Mouse (Mus musculus) thymus, postnatal 25 days (tissue): ENCODE data around the gene Urod.

Experiments
- DNase-seq: peaks from one replicate; pipeline ENCODE4 v3.0.0; 2022

Urod gene

DNA sequence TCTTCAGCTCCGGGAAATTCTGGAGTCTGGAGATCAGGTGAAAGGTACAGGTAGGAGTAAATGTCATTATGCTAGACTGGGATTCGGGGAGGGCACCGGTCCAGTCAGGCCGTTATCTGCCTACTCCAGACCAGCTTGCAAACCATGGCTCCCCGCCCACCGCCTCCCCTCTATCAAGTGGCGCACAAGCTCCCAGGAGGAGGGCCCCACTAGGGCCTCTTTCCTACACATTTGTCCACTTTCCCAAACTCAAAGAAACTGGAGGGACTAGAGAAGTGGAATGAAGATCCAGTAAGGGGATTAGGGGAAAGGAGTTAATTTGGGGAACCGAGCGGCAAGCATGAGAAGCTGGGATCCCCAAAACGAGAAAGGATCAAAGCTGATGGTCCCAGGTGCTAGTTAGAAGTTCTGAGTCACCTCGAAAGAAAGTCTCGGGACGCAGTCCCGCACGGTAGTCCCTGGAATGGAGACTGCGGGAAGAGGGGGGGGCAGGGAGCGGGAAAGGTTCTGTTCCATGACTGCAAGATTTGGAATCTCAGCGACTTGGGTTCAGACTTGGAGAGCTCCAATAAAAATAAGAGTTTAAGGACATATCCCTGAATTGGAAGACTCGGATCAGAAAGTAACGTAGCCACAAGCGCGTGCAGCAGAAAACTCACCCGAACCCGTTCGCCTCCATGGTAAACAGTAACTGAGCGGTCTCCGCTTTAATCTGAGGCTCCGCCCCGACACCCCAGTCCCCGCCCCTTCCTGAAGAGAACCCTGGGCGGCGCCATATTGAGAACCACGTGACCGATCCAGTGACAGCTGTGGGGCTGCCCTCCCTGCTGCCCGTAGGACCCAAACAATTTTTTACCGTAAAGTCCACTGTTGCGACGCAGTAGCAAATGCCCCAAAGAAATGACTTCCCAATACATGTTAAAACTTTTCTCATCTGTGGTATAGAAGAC is at the start of gene Urod:
Gene Urod (minus strand): TSS at position 742 of the 950 bp plus-strand sequence.
- DNase-seq, result peak; percentile 96

DNA sequence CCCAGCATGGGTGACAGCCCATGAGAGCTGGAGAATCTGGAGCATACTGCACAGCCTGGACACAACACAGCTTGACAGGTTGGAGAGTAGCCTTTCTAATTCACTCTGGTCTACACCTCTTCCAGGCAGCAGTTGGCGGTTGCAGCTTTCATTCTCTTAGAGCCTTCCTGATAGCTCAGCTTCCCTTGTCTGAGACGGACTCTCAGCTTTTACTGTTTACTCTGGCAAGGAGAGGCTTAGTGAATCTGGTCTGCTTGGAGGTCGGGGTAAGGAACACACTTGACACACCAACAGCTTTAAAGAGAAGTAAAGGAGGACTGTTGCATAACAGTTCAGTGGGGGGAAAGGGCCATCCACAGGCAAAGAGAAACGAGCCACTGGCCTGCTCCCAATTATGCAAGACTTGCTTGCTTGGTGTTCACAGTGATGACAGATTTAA is 47.1 kb upstream of the Urod start:
- DNase-seq, result no peak

DNA sequence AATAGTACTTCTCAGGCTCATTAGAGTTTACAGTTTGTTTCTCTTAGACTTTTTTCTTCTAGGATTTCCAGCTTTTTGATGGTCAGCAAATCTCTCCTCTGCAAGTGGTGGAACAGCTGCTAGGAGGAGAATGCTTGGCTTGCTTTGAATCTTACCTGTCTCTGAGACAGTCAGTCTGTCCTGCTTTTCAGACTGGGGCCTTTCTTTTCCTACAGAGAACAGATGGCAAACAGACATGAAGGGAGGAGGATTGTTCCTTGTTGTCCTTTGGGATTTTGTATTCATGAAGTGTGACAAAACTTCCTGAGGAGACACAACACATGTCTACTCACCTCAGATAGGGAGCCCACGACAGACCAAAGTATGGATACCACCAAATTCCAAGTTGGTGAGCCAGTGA is 46.6 kb upstream of the Urod start:
- no peak for DNase-seq

DNA sequence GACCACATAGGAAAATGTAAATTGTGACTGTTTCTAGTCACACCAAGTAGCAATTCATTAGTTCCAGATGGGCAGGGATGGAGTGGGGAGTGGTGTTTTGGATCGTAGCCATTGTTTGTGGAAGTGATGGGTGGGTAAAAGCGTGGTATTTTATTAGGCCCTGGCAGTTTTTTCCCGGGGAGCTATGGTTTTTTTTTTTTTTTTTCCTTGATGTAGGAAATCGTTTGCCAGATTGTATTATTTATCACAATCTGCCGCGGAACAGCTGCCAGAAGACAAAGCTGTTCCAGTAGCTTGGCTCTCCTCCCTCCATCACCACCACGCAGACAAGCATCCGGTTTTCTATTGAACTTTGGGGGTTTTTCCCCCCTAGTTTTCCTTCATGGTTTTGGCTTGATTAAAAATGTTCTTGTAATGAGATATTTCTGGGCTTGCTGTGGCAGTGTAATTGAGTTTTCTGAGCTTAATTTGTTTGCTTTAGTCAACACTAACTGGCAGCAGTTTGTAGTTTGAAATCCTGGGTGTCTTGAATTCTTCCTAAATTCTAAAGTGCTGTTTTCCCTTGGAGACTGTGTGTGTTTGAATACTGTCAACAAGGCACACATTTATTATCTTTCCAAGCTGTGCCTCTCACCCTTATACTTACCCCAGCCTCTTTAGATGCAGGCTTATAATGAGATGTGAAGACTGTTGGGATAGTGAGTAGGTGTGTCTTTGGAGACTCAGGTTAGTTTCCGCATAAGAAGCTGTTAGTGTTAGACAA is 45.9 kb upstream of the Urod start:
- DNase-seq, result no peak

DNA sequence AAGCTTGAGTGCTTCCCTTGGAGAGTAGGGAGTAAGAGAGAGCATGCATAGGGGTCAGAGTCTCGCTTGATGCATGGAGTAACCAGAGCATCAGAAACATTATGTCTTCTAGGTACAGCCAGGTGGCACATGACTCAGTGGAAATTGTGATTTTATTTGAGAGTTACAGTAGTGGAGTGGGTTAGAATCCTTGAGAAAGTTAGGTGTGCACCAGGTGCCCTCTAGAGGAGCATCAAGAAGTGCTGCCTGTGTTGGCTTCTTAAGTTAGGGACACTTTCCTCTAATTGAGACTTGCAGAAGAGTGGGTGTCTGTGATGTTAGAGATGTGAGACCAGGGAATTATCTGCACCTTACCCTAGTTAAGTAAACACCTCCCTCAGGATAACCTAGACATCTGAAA is 36.9 kb upstream of the Urod start:
- no peak for DNase-seq

DNA sequence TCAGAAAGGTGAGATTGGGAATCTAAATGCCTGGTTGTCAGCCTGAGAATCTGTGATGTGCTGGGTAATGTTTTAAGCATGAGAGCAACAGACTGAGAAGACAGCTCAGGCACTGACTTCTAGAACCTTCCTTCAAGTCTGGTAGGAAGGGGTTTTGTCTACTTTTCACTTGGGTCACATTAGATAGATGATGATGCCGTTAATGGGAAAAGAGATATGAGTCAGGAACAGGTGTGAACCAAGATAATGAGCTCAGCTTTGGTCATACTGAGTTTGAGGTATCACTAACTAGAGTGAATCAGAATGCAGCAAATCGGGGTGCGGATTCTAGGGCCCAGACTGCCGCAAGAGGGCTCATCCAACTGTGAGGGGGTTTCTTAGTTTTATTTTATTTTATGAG is 29.3 kb upstream of the Urod start:
- DNase-seq, result no peak

DNA sequence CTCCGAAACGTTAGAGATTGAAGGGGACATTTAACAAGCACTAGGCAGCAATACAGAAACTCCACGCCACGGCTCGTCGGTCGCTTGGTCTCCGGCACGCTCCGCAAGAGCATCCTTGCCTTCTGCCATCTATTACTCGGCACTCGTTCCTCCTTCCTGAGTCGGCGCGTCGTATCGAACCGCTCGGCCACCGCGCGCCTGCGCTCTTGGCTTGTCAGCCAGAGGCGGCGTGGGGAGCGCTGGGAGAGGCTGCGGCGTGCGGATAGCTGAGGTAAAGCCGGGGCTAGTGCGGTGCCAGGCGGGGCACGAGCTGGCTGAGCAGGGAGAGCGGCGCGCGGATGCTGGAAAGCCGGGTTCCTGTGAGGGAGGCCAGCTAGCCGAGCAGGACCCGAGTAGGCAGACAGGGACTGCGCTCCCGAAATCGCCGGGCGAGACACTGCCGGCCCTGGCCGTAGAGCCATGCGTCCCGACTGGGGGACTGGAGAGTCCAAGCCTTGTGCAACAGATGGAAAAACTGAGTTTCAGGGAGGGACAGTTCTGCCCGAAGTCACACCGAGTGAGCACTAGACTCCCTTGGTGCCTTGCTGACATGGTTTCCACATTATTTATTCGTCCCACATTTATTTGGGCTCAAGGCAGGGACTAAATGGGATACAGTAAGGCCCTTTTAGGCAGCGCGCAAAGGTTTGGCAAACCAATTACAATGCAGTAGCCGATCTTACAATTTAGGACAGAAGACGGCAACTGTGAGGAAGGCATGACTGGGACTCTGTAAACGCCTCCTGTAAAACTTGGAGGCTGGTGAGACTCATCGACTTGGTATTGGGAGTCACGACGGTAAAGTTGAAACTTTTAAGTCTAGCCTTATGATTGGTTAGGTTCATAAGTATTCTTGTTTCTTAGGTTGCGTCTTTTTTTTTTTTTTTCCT is 25.3 kb upstream of the Urod start, which contains the start of gene Eif2b3:
Gene Eif2b3 (plus strand): TSS at position 197 of the 929 bp plus-strand sequence.
- DNase-seq, result peak; percentile 91

DNA sequence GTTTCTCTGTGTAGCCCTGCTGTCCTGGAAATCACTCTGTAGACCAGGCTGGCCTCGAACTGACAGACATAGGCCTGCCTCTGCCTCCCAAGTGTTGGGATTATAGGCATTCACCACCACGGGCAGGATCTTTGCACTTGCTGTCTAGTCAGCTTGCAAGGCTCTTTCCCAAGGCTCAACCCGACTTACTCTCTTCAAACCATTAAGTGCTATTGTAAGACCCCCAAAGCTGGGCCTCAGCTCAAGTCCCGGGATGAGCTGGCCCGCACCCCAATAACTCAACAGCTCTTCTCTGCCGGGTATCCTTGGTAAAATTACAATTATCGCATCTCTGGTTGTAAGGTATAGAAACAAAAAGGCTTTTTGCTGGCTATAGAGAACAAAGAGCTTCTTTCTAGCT is 24.1 kb upstream of the Urod start:
- DNase-seq, result no peak

DNA sequence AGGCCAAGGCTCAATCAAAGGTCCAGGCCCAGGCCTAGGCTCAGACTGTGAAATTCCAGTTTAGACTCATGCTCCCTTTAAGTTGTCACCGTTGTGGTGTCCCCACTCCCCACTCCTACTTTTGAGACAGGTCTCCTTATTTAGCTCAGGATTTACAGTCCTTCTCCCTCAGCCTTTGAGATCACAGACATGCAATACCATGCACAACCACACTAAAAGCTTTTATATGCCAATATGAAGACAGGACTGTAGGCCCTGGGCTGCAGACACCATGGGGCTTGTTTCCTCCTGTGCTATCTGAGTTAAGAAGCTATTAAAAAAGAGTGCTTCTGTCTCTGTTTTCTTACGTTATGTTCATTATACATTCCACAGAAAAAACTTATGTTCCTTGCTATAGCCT is 23.5 kb upstream of the Urod start:
- no peak for DNase-seq

DNA sequence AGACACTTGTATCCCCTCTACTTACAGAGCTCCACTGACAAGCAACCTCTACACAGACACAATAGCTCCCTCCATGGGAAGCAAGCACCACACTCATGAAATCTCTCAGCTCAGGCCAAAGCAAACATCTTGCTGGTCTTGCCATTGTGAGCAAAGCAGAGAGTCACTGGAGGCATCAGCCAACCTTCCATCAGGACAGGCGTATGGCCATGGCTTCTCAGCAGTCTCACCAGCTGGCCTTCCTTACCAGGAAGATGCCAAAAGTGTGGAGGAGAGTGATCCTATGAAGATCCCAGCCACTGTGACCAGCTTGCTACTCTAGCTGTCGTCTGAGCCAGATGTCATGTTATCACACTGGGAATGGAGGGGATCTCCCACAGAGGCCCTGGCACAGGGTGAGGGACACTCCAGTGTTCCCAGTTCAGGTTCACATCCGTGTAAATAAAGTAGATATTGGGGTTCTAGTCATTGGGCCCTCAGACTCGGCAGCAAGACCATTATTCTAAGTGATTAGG is 20.7 kb upstream of the Urod start:
- DNase-seq, result no peak

DNA sequence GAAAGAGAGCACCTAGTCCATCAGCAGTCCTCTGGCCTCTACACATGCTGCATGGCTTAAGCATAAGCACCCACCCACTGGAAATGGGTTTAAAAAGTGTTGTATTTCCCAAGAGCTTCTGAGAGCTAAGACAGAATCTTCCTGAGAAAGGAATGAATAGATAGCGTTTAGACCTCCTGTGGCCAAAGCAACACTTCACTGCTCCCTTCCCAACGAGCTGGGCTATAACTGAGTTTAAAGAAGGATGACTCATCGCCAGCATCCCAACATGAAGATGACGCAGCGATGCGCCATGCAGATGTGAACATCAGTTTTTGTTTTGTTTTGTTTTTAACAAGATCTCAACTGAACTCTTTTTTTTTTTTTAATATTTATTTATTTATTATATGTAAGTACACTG is 19.4 kb upstream of the Urod start:
- DNase-seq, result no peak

DNA sequence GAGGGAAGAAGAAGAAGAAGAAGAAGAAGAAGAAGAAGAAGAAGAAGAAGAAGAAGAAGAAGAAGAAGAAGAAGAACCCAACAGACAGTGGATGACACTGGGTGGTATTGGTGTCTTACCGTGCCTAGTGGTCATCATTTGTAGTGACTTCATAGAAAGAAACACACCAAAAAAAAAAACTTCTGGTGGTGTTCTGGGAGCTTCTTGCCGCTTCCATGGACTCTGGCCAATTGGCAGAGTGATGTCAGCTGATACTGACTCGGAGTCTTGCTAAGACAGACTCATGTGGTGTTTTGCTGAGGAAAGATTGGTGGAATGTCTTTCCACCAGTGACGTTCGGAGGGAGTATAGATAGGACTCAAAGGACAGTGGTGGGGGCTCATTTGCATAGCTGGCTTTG is 16.0 kb upstream of the Urod start:
- DNase-seq, result no peak

DNA sequence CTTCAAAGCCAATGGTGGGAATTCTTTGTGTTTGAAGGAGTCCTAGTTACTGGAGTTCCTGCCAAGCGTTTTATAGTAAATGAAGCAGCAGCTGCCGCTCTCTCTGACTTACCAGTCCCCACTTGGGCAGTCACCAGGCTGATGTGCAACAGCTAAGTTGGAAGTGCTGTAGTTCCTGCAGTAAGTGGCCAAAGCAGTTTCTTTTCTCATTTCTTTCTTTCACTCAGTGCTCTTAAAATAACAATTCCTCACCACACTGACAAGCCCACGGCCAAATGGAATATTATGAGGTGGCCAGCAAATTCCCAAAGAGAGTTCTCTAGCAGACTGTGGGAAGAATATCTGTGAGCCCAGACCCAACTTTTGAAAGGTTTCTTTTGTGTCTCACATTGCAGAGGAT is 12.8 kb upstream of the Urod start:
- DNase-seq, result no peak

DNA sequence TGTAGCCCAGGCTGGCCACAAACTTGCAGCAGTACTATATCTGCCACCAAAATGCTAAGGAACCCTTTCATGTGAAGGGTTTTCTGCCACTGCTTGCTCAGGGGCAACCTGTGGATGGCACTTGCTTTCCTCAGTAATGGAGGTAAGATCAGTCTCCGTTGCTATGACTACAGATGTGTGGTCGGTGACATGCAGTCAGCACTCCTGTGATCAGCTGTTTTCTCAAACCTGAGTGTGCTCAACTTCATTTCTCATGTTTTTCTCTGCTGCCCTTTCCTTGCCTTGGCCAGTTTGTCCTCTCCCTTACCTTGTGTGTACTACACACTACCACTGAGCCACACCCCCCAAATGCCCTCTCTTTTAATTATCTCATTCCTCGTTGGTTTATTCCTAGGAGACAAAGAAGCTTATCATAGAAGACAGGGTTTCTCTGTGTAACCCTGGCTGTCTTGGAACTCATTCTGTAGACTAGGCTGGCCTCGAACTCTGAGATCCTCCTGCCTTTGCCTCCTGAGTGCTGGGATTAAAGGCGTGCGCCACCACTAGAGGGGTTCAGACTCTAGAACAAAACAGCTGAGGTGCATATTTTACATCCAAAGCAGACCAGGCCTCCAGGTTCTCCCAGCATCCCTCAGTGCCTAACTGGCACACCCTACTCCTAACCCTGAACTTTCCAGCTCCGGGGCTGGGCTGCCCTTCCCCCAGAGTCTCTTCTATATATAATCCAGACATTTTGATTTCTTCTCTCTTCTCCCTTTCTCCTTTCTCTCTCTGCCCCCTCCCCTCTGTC is 11.6 kb upstream of the Urod start:
- no peak for DNase-seq

DNA sequence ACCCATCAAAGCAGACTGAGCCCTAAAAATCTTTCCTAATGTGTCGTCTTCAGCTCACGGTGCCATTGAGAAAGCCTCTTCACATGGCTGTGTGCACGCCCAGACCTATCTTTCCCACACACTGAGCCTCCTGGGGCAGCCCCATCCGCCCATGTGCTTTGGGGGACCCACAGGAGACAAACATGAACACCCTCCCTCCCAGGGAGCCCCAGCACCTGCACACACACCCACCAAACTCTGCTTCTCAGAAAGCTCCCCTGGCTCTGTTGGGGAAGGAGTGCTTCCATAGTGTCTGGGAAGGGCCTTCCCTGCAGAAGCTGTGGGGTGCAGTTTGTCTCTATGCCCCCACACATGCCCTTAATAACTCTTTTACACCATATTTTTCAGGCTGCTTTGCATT is 10.4 kb upstream of the Urod start:
- no peak for DNase-seq

DNA sequence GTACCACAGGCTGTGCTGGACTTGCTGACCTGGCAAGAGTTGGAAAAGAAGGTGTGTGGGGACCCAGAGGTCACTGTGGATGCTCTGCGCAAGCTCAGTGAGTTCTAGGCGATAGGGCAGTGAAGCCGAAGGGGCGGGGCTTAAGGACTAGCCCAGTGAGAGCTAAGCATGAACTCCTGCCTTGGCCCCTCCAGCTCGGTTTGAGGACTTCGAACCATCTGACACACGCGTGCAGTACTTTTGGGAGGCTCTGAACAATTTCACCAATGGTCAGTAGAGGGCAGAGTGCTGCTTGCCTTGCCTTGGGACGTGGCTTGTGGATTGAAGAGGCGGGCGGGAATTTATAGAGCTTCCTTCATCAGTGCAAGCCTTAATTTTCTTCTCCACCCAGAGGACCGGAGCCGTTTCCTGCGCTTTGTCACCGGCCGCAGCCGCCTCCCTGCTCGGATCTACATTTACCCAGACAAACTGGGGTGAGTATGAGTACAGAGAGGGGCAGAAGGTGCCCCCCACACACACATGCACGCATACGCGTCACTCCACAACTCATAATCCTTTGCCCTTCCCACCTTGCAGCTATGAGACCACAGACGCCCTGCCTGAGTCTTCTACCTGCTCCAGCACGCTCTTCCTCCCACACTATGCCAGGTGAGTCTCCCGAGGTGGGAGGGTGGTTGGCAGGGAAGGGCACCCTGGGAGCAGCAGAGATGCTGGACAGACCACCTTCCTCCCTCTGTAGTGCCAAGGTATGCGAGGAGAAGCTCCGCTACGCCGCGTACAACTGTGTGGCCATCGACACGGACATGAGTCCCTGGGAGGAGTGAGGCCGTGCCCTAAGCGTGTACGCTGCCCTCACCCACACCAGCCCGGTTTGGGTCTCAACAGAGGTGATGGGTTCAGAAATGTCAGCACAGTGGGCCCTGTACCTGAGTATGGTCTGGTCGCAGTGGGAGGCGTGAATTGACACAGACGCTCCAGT is 8.6 kb upstream of the Urod start:
- peak; percentile 40 for DNase-seq

DNA sequence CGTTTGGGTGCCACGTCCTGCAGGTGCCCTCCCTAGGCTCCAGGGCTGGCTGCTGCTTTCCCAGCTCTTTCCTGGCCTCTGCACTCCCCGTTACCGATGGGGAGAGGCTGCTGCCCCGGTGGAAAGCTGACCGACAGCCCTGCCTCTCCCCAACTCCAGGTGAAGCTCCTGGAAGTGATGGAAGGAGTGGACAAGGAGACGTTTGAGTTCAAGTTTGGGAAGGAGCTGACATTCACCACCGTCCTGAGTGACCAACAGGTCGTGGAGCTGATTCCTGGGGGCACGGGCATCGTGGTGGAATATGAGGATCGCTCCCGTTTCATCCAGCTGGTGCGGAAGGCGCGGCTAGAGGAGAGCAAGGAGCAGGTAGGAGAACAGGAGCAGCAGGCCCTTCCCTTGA is 7.7 kb upstream of the Urod start:
- no peak for DNase-seq

DNA sequence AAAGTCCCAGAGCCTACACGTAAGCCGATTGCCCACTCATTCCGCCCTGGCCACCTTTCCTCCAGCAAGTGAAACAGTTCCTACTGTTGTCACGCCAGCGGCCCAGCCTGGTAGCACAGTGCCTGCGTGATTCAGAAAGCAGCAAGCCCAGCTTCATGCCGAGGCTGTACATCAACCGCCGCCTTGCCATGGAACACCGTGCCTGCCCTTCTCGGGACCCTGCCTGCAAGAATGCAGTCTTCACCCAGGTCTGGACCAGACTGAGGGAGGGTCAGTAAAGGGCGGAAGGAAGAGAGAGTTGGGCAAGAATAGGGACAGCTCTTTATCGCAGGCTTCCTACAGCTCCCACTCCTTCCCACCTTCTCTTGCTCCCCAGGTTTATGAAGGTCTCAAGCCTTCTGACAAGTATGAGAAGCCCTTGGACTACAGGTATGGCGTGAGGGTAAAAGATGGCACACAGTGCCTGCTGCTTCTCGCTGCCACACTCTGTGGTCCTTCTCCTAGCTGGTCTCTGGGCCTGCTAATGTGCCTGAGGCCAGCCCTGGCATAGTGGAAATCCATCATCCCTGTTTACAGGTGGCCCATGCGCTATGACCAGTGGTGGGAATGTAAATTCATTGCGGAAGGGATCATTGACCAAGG is 5.4 kb upstream of the Urod start:
- no peak for DNase-seq

DNA sequence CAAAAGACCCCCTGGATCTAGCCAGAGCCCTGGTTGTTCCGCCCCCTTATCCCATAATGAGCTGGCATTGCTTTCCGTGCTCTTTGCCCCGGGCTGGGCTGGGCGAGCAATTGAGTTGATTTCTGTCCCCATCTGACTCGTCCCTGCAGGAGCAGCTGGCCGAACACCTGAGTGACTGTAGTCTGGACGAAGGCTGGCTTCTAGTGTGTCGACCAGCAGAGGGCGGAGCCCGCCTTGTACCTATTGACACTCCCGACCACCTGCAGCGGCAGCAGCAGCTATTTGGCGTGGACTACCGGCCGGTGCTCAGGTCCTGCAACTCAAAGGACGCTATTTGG is 1.6 kb upstream of the Urod start:
- peak; percentile 42 for DNase-seq

DNA sequence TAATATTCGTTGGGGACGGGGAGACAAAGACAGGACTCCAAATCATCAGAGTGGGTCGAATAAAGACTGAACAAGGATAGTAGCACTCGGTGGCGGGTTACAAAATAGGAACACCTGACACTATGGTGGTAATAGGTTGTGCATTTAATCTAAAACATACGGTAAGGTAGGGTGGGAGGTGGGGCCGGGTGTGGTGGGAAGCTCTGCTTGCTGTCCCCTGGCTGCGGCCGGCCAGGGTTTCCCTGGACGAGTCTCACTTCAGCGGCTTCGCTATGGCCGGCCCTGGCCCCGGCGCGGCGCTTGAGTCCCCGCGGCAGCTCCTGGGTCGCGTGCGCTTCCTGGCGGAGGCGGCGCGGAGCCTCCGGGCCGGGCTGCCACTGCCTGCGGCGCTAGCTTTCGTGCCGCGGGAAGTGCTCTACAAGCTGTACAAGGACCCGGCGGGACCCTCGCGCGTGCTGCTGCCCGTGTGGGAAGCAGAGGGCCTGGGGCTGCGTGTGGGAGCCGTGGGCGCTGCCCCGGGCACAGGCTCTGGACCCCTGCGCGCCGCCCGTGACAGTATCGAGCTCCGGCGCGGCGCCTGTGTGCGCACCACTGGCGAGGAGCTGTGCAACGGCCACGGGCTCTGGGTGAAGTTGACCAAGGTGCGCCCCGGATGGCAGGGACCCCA is 1.1 kb upstream of the Urod start, which contains the start of gene Hectd3:
Gene Hectd3 (plus strand): TSS at position 187 of the 667 bp plus-strand sequence.
- DNase-seq, result peak; percentile 61
